Mouse (Mus musculus) midbrain, embryonic 14.5 days (tissue): ENCODE measurements around the gene Tut7. TPM values are rescaled to one million over a fixed set of nuclear protein-coding genes. Genes with fewer than 3 reads are reported as not detected.

ENCODE experiments used
- ATAC-seq: fragments of 200-750 bp; cut with Nextera tagmentation; 2 replicates; pipeline ENCODE4 v1.8.0; 2017; ENCODE audit warnings: moderate number of reproducible peaks, moderate library complexity; ENCODE audit not compliant: low FRiP score, low TSS enrichment
- DNase-seq: peaks from one replicate; pipeline ENCODE4 v3.0.0-alpha.2; 2015
- H3K27ac ChIP-seq: fragments of 300-500 bp; sonication (generic); replicated peaks from 2 replicates; pipeline ENCODE4 v1.5.1; 2014; ENCODE audit warnings: mild to moderate bottlenecking, low read depth, low read length, moderate library complexity
- H3K27me3 ChIP-seq: fragments of 300-500 bp; sonication (generic); 2 replicates; pipeline ENCODE4 v1.6.1; 2014; ENCODE audit warnings: low read length, control low read depth, mixed read lengths; ENCODE audit not compliant: control insufficient read depth, insufficient read depth
- H3K36me3 ChIP-seq: fragments of 300-500 bp; sonication (generic); 2 replicates; pipeline ENCODE4 v1.6.1; 2014; ENCODE audit warnings: low read length, control low read depth; ENCODE audit not compliant: control insufficient read depth, insufficient read depth
- H3K4me1 ChIP-seq: fragments of 300-500 bp; sonication (generic); 2 replicates; pipeline ENCODE4 v1.6.1; 2014; ENCODE audit warnings: mild to moderate bottlenecking, antibody characterized with exemption, low read length, control low read depth; ENCODE audit not compliant: control insufficient read depth, insufficient read depth
- H3K4me2 ChIP-seq: fragments of 300-500 bp; sonication (generic); 2 replicates; pipeline ENCODE4 v1.6.1; 2014; ENCODE audit warnings: mild to moderate bottlenecking, low read length, moderate library complexity
- H3K4me3 ChIP-seq: fragments of 300-500 bp; sonication (generic); replicated peaks from 2 replicates; pipeline ENCODE4 v1.5.1; 2014; ENCODE audit warnings: low read depth, low read length
- H3K9ac ChIP-seq: fragments of 300-500 bp; sonication (generic); replicated peaks from 2 replicates; pipeline ENCODE4 v1.6.1; 2014; ENCODE audit warnings: mild to moderate bottlenecking, low read length, moderate library complexity
- H3K9me3 ChIP-seq: fragments of 300-500 bp; sonication (generic); 2 replicates; pipeline ENCODE4 v1.6.1; 2016; ENCODE audit warnings: low read length, control low read depth, mixed read lengths; ENCODE audit not compliant: control insufficient read depth
- WGBS: fragments of 180-500 bp; shearing (Covaris S2); extraction: QIAGEN DNeasy Blood & Tissue Kit; methylation state at CpG from one replicate; pipeline ENCODE4 v1.1.7; 2014; 5-methylcytosine and 5-hydroxymethylcytosine counted together
- polyA plus RNA-seq: library from polyadenylated mRNA; unstranded; fragments of >200 nt; fragmentation: Nextera tagmentation; extraction: Ambion mirVana; gene quantifications from 2 replicates; pipeline ENCODE4 v1.2.1, GENCODE M21; 2014

Tut7 gene
- polyA plus RNA-seq, 1 experiment from 2014 or later, result 50.4 TPM

GRCm38 (mm10) chr13:59766786-59767515 lies 56.0 kb downstream of the Tut7 start:
- H3K4me2 ChIP-seq, result 0 out of 2 replicates have a peak overlapping the region, but pooled peaks have one; percentile 10
- no peak overlapping the region for H3K9ac ChIP-seq
- no peak overlapping the region for H3K27ac ChIP-seq
- H3K4me3 ChIP-seq, result no peak overlapping the region
- H3K4me1 ChIP-seq, result peaks cover 33% of the 10 kb centered on the region
- ATAC-seq (no peak), DNase-seq (no peak)
- no peaks in the 10 kb centered on the region for H3K27me3 ChIP-seq
- WGBS, result 86% methylated on average over 11 of the region's 11 CpGs
- no peaks in the 10 kb centered on the region for H3K9me3 ChIP-seq
- peaks cover 17% of the 10 kb centered on the region for H3K36me3 ChIP-seq

- DNase-seq (no peak), ATAC-seq (no peak)
- no peaks in the 10 kb centered on the region for H3K27me3 ChIP-seq
- H3K9ac ChIP-seq, result no peak overlapping the region
- no peaks in the 10 kb centered on the region for H3K9me3 ChIP-seq
- WGBS, result 92% methylated on average over 7 of the region's 7 CpGs
- H3K4me2 ChIP-seq, result no peak overlapping the region
- no peak overlapping the region for H3K4me3 ChIP-seq
- no peak overlapping the region for H3K27ac ChIP-seq
- peaks cover 44% of the 10 kb centered on the region for H3K36me3 ChIP-seq
- H3K4me1 ChIP-seq, result peaks cover 12% of the 10 kb centered on the region
These were observed 60.2 kb downstream of the Tut7 start for GRCm38 (mm10) chr13:59762791-59763190.

- Histone ChIP-seq H3K9ac (no peak overlapping the region), H3K4me3 (no peak overlapping the region), H3K27ac (no peak overlapping the region), H3K4me1 (no peaks in the 10 kb centered on the region), H3K27me3 (no peaks in the 10 kb centered on the region), H3K36me3 (peaks cover 62% of the 10 kb centered on the region), H3K9me3 (no peaks in the 10 kb centered on the region), H3K4me2 (no peak overlapping the region)
- DNase-seq (no peak), ATAC-seq (no peak)
- WGBS, result 92% methylated on average over 7 of the region's 7 CpGs
These were observed 66.0 kb downstream of the Tut7 start for GRCm38 (mm10) chr13:59756906-59757305.

GRCm38 (mm10) chr13:59750310-59750709 lies 72.6 kb downstream of the Tut7 start:
- ATAC-seq (no peak), DNase-seq (no peak)
- H3K36me3 ChIP-seq, result peaks cover 15% of the 10 kb centered on the region

GRCm38 (mm10) chr13:59746711-59747110 lies 76.2 kb downstream of the Tut7 start, which contains the start of gene 1700014D04Rik:
Gene 1700014D04Rik (minus strand): TSS chr13:59746752.
- no peaks in the 10 kb centered on the region for H3K36me3 ChIP-seq
- DNase-seq (no peak), ATAC-seq (no peak)
- 78% methylated on average over 9 of the region's 9 CpGs for WGBS
- H3K27me3 ChIP-seq, result no peaks in the 10 kb centered on the region
- H3K4me3 ChIP-seq, result no peak within 1 kb of the TSS
- H3K9ac ChIP-seq, result no peak within 1 kb of the TSS
- H3K27ac ChIP-seq, result no peak within 1 kb of the TSS
- no peaks in the 10 kb centered on the region for H3K9me3 ChIP-seq
- no peak within 1 kb of the TSS for H3K4me2 ChIP-seq
- no peaks in the 10 kb centered on the region for H3K4me1 ChIP-seq

More at GRCm38 (mm10) chr13:59750310-59750709, 72.6 kb downstream of the Tut7 start:
- Histone ChIP-seq H3K27ac (no peak overlapping the region), H3K27me3 (no peaks in the 10 kb centered on the region), H3K9ac (no peak overlapping the region), H3K9me3 (no peaks in the 10 kb centered on the region), H3K4me2 (no peak overlapping the region), H3K4me1 (no peaks in the 10 kb centered on the region), H3K4me3 (no peak overlapping the region)
- WGBS, result 86% methylated on average over 12 of the region's 12 CpGs

GRCm38 (mm10) chr13:59746164-59746563 lies 76.8 kb downstream of the Tut7 start:
- Histone ChIP-seq H3K36me3 (no peaks in the 10 kb centered on the region), H3K4me3 (no peak overlapping the region), H3K27me3 (no peaks in the 10 kb centered on the region), H3K4me2 (no peak overlapping the region), H3K27ac (no peak overlapping the region), H3K4me1 (no peaks in the 10 kb centered on the region), H3K9ac (no peak overlapping the region), H3K9me3 (no peaks in the 10 kb centered on the region)
- ATAC-seq (no peak), DNase-seq (no peak)
- WGBS, result 72% methylated on average over 6 of the region's 6 CpGs

GRCm38 (mm10) chr13:59745462-59745861 lies 77.5 kb downstream of the Tut7 start:
- no peak overlapping the region for H3K9ac ChIP-seq
- H3K4me2 ChIP-seq, result no peak overlapping the region
- no peaks in the 10 kb centered on the region for H3K4me1 ChIP-seq
- H3K9me3 ChIP-seq, result no peaks in the 10 kb centered on the region
- no peak overlapping the region for H3K27ac ChIP-seq
- H3K27me3 ChIP-seq, result no peaks in the 10 kb centered on the region
- DNase-seq (no peak), ATAC-seq (no peak)
- H3K4me3 ChIP-seq, result no peak overlapping the region
- WGBS, result 87% methylated on average over 6 of the region's 6 CpGs
- H3K36me3 ChIP-seq, result no peaks in the 10 kb centered on the region

- ATAC-seq, result no peak
These were observed 81.2 kb downstream of the Tut7 start for GRCm38 (mm10) chr13:59741697-59742096.

GRCm38 (mm10) chr13:59741096-59741495 lies 81.9 kb downstream of the Tut7 start:
- Histone ChIP-seq H3K27ac (no peak overlapping the region), H3K4me2 (no peak overlapping the region), H3K27me3 (no peaks in the 10 kb centered on the region), H3K4me3 (no peak overlapping the region), H3K4me1 (no peaks in the 10 kb centered on the region), H3K36me3 (no peaks in the 10 kb centered on the region), H3K9me3 (no peaks in the 10 kb centered on the region), H3K9ac (no peak overlapping the region)
- WGBS, result 95% methylated on average over 11 of the region's 11 CpGs
- DNase-seq (no peak), ATAC-seq (no peak)

More at GRCm38 (mm10) chr13:59741697-59742096, 81.2 kb downstream of the Tut7 start:
- no peaks in the 10 kb centered on the region for H3K27me3 ChIP-seq
- H3K9ac ChIP-seq, result no peak overlapping the region
- no peak overlapping the region for H3K4me2 ChIP-seq
- no peaks in the 10 kb centered on the region for H3K4me1 ChIP-seq
- no peak for DNase-seq
- no peak overlapping the region for H3K4me3 ChIP-seq
- H3K36me3 ChIP-seq, result no peaks in the 10 kb centered on the region
- no peaks in the 10 kb centered on the region for H3K9me3 ChIP-seq
- 77% methylated on average over 10 of the region's 10 CpGs for WGBS
- no peak overlapping the region for H3K27ac ChIP-seq
